Mouse (Mus musculus): ENCODE data around the gene Dhx9.
A peak's percentile ranks its signal among the peaks of the same experiment; 100 is the strongest.
"Not testable (repeated sequence)": the region's sequence is repeated elsewhere in the genome, so short reads cannot be mapped to it uniquely, and the experiment has no call there.

Dhx9 gene

GRCm38 (mm10) chr1:153485201-153485796 lies 2.2 kb downstream of the Dhx9 start:
- DNase-seq: no peak

DNA sequence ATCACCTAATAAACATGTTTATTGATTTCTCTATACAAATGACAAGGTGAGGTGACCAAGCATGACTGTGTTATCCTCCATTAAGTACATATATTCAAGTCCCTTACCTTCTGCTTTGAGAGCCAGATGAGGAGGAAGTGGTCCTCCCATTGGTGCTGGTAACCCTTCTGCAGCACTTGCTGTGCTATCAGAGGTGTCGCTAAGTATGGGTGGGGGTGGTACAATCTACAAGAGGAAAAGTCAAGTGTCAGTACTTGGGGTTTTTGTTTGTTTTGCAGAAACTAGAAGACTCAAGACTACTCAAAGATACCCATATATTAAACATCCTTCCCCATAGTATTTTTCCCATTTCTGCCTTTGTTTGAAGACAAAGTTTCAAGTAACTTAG lies 6.4 kb downstream of the Dhx9 start:
- DNase-seq: no peak

- peak; percentile 55 to 79 for DNase-seq
Observed at GRCm38 (mm10) chr1:153480386-153481024, 7.0 kb downstream of the Dhx9 start.

DNA sequence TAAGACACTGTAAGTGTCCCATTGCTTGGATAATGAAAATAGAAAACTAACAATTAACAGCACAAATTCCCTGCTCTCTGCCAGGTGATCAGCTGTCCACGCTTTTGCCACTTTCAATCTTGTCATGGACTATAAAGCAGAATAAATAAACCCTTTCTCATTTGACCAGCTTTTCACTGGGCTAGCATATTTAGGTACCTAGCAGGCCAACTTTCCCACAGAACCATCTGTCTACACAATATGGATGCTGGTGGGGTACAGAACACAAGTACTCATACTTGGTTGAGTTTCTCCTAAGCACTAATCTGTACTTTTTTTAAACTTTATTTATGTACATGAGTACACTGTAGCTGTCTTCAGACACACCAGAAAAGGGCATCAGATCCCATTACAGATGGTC lies 8.2 kb downstream of the Dhx9 start:
- DNase-seq: no peak

GRCm38 (mm10) chr1:153461796-153462195 lies 25.7 kb downstream of the Dhx9 start:
- no peak for DNase-seq

GRCm38 (mm10) chr1:153456137-153456536 lies 31.3 kb downstream of the Dhx9 start:
- no peak for DNase-seq

GRCm38 (mm10) chr1:153453146-153453642 lies 34.3 kb downstream of the Dhx9 start:
- DNase-seq: no peak

DNA sequence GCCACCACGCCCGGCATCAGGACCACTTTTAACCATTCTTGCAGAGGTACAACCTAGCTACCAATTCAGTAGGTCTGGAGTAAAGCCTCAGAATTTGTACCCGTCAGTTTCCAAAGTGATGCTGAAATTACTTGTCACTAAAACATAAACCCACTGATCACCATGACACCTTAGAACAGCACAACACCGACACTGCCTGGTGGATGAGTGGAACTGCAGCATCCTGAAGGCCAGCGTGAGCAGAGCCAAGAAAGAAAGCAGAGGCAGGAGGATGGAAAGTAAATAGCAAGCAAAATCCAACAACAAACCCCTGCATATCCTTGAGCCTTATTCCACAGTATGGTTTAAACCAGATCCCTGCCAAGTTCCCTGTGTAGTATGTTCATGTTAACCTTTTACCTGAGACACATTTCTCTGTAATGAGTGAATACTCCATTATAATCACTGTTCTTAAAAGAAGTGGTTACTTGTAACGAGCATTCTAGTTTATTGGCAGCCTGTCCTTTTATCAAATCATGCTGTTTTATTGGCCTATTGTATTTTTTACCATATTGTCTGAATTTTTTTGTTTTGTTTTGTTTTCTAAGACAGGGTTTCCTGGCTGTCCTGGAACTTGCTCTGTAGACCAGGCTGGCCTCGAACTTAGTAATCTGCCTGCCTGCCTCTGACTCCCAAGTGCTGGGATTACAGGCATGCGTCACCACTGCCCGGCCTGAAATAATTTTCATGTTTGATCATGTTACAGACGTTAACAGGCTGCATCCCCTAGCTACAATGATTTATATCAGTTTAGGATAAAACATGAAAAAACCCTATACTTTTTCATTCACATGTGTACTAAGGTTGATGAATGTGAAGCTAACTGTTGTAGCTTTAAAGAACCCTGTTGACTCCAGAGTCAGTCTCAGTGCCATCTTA lies 36.0 kb downstream of the Dhx9 start:
- DNase-seq: peak in 1 of 2 experiments; percentile 59

- no peak for DNase-seq
Observed at GRCm38 (mm10) chr1:153446120-153446831, 41.2 kb downstream of the Dhx9 start.

DNA sequence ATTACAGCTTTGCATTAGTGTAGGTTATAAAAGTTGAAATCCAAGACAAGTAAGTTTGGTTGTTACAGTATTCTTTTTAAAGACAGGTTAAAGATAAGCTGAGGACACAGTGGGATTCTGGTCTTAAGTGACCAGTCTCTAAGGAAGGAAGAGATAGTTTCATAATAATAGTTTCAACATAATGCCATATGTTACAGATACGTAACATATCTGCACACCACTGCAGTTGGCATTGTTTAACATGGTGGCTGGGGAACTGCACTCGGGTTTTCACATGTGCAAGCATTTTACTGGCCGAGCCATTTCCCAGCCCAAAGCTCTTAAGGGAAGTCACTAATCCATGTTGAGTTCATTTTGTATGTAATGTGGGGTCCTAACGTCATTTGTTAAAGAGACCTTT lies 43.8 kb downstream of the Dhx9 start:
- no peak for DNase-seq

- DNase-seq: no peak
Observed at GRCm38 (mm10) chr1:153443019-153443418, 44.4 kb downstream of the Dhx9 start.

DNA sequence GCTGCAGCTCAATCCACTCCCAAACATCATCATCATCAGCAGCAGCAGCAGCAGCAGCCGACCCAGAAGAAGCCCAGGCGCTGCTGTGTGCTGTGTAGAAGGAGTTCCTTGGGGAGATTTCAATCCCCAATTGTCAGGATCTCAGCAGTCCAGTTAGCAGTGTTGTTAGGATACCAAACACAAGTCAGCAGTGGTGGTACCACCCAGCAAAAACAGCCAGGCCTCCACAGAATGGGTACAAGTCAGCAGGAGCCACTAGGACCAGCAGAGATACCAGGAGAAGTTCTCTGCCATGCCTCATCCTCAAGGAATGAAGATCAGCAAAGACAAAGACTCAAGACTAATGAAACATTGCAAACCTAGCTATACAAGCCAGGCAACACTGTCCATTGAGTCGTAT lies 45.8 kb downstream of the Dhx9 start:
- no peak for DNase-seq

- no peak for DNase-seq
Observed at GRCm38 (mm10) chr1:153440752-153441151, 46.7 kb downstream of the Dhx9 start.

GRCm38 (mm10) chr1:153437536-153437935 lies 49.9 kb downstream of the Dhx9 start:
- no peak for DNase-seq

DNA sequence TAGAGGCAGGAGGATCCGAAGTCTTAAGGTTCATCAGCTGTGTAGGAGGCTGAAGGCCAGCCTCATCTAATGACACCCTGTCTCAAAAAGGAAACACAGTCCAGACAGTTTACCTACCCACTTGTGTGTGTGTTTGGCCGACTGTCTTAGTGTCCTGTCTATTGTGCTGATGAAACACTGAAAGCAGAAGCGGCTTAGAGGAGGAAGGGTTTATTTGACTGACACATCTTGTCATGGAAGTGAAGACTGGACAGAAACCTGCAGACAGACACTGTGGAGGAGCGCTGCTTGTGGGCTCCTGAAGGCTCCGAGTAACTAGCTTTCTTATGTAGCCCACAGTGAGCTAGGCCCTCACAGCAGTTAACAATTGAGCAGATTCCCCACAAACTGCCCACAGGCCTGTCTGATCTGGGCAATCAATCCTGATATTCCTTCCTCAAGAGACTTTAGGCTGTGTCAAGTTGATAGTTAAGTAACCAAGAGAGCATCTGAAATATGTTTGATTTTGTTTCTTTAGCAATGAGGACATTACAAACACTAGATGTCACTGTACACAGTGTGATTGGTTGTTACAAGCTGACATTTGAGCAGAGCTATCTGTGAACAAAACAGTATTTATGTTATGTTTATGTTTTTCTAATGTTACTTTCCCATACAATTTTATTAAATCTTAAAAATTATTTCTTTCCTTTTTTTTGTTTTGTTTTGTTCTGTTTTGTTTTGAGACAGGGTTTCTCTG lies 53.4 kb downstream of the Dhx9 start:
- no peak for DNase-seq

GRCm38 (mm10) chr1:153432329-153432728 lies 55.1 kb downstream of the Dhx9 start:
- no peak for DNase-seq

- no peak for DNase-seq
Observed at GRCm38 (mm10) chr1:153431701-153432100, 55.8 kb downstream of the Dhx9 start.

DNA sequence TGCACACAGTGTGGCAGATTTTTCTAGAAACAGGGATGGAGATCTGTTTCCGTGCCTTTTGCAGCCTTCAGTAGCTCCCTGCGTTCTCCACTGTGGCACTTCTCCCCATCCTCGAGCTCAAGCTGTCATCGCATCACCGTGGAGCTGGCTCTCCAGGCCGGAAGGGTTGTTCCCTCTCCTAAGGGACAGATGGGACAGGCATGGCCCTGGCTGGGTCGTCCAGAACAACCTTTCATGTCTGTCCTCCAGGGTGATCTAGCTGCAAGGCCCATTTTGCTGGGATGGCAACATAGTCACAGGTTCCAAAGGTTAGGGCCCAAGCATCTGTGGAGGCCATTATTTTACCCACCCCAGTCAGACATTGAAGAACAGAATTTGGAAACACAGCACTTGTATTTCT lies 56.3 kb downstream of the Dhx9 start:
- no peak for DNase-seq

DNA sequence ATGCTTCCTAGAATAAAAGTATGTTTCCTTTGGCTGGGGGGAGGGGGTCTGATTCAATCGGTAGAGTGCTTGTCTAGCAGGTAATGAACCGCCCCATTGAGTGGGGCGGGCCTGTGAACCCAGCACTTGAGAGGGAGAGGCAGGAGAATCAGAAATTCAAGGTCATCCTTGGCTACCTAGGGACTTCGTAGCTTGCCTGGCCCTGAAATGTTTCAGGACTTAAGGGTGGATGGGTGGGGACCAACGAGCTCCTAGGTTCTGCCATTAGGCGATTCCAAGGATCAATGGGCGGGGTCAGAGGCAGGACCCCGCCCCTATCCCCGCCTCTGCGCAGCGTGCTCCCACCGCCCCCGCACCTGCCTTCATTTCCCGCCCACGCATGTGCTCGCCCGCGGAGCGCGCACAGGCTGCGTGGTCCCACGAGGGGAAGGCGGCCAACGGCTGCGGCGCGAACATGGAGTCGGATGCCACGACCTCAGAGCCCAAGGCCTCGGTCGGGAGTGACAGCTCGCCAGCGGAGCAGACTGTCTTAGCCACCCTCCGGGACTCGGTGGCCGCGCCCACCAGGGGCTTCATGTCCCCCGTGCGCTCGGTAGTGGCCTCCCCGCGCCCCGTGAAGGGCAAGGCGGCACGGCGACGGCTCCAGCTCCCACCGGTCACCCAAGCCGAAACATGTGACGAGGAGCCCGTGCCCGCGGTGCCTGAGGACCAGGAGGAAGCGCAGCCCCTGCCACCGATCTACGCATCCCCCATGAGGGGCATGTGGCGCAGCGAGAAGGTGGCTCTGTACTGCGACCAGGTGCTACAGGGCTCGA lies 62.5 kb downstream of the Dhx9 start, which contains the start of gene Shcbp1l:
Gene Shcbp1l, plus strand, starts transcription at position 393 of the 815 bp plus-strand sequence.
- DNase-seq: peak; percentile 69

DNA sequence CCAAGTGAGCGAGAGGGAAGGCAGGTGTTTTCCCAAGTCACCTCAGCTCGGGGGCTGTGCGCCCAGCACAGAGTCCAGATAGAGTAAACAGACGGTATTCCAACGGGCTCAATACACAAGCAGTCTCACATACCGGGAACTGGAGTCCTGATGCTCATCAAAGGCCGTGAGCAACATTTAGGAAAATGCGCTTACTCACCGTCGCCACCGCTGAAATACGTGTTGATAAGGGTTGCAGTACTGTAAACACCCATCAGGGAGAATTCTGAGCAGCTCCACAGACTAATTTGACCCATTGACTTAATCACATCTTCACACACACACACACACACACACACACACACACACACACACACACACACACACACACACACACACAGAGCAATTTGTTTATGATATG lies 63.2 kb downstream of the Dhx9 start:
- DNase-seq: no peak

- not testable (repeated sequence) for DNase-seq
Observed at GRCm38 (mm10) chr1:153417805-153418204, 69.7 kb downstream of the Dhx9 start.
